Comparison of ENCODE assay signal across 8 mouse cellular contexts in the genomic region with DNA sequence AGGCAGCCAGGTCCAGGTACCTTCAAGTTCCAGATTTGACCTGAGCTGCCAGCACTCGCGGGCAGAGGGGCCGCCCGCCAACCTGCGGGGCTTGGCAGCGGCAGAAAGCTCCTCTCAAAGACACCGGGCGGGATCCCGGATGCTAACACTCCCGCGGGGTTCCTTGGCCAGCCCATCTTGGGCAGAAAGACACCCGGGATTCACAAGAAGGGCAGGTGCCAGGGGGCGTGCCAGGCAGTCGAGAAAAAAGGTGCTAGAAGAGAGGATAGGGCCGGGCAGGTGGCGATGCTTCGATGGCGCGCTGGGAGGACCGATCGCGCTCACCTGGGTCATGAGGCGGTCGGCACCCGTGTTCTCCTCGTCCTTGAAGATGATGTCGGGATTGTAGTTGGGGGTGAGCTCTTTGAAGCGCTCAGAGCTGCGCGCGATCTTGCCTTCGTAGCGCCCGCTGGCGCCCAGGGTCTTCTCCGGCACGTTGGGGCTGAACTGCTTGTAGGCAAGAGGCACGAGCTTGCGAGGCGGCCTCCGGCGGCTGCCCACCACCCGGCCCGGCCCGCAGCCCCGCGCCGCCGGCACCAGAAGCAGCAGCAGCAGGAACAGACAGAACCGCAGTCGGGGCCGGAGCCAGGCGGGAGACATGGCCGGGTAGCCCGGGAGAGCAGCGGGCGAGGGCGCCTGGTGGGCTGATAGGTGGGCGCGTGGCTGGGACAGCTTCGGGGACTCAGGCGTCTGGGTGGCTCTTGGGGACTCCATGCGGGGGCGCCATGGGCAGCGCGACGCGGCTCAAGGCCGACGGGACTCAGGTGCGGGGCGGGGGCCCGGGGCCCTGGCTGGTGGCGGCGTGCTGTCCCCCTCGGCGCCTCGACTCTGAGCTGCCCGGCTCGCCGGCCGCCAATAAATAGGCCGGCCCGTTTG. TPM values are rescaled to one million over a fixed set of nuclear protein-coding genes. Genes with fewer than 3 reads are reported as not detected.
DNase-seq lines count a peak whose midpoint lies in the region; ATAC-seq and TF ChIP-seq lines count a peak whose summit lies in the region.

No protein-coding gene starts in this region.

- ATAC-seq in intestine, embryonic 15.5 days: peak; percentile 32
- peak; percentile 35 for ATAC-seq in liver, embryonic 16.5 days (ENCODE audit: low read depth)

- peak overlapping the region; percentile 83 for H3K27ac ChIP-seq in intestine, embryonic 15.5 days
- H3K27ac ChIP-seq in liver, embryonic 16.5 days (ENCODE audit: low read length): peak overlapping the region; percentile 34

- no peak for TF ChIP-seq POLR2A in brain, embryonic 14.5 days (IDR thresholded peaks at IDR 0.05; ENCODE audit: borderline replicate concordance, extremely low read depth, insufficient read depth, insufficient read length, poor library complexity, severe bottlenecking)

- H3K4me1 ChIP-seq in intestine, embryonic 15.5 days (replicated peaks): peaks cover 24% of the 10 kb centered on the region
- H3K4me1 ChIP-seq in liver, embryonic 16.5 days (ENCODE audit: control insufficient read depth, low read depth, low read length): no peaks in the 10 kb centered on the region

- H3K9ac ChIP-seq in intestine, embryonic 15.5 days: peak overlapping the region; percentile 66
- H3K9ac ChIP-seq in liver, embryonic 16.5 days (ENCODE audit: low read depth, low read length): peak overlapping the region; percentile 53

- H3K9me3 ChIP-seq in intestine, embryonic 15.5 days: no peaks in the 10 kb centered on the region
- H3K9me3 ChIP-seq in liver, embryonic 16.5 days (replicated peaks; ENCODE audit: control insufficient read depth, low read length): no peaks in the 10 kb centered on the region

- peak overlapping the region; percentile 54 for H3K4me3 ChIP-seq in intestine, embryonic 15.5 days (replicated peaks)
- peak overlapping the region; percentile 56 for H3K4me3 ChIP-seq in liver, embryonic 16.5 days (ENCODE audit: low read depth, low read length)

- 0 out of 2 replicates have a peak, but pooled peaks cover under 1% of the 10 kb centered on the region for H3K36me3 ChIP-seq in intestine, embryonic 15.5 days
- no peaks in the 10 kb centered on the region for H3K36me3 ChIP-seq in liver, embryonic 16.5 days (ENCODE audit: control insufficient read depth, insufficient read depth)

- no peak for TF ChIP-seq CTCF in brain, embryonic 14.5 days (IDR thresholded peaks at IDR 0.05; ENCODE audit: borderline replicate concordance, extremely low read depth, insufficient read depth, insufficient read length)

- peak overlapping the region; percentile 74 for H3K4me2 ChIP-seq in intestine, embryonic 15.5 days (replicated peaks)
- H3K4me2 ChIP-seq in liver, embryonic 16.5 days (ENCODE audit: low read depth, low read length): peak overlapping the region; percentile 45

- DNase-seq in embryo, embryonic 10.5 days (ENCODE audit: low spot score): peak; percentile 26
- DNase-seq in embryo, embryonic 10 days (ENCODE audit: low spot score): no peak
- peak; percentile 23 for DNase-seq in brain, embryonic 14.5 days (ENCODE audit: low read depth)
- DNase-seq in urinary bladder, postnatal 14 days (ENCODE audit: low spot score): no peak
- DNase-seq in urinary bladder, postnatal 4 days (ENCODE audit: low spot score in 2 of 2): no peak
- no peak for DNase-seq in adrenal gland, adult 18-20 months (ENCODE audit: low spot score in 2 of 2)

- H3K27me3 ChIP-seq in intestine, embryonic 15.5 days (replicated peaks): peaks cover 71% of the 10 kb centered on the region
- peaks cover 67% of the 10 kb centered on the region for H3K27me3 ChIP-seq in liver, embryonic 16.5 days (ENCODE audit: control insufficient read depth, insufficient read depth, low read depth, low read length)

- 1% methylated on average over 84 of the region's 84 CpGs for WGBS in intestine, embryonic 15.5 days
- 2% methylated on average over 80 of the region's 84 CpGs for WGBS in liver, embryonic 16.5 days (ENCODE audit: insufficient replicate concordance)

RNA-seq across cellular contexts. Expression of a gene that starts 0.6 kb away (rescaled TPM):
- polyA plus RNA-seq in brain, embryonic 14.5 days (2012; rRNA removed): 0.47 and 0.57 TPM in 2 replicates
- polyA plus RNA-seq in intestine, embryonic 15.5 days (2015; fragmentation: Nextera tagmentation; extraction: Ambion mirVana): 29.1 and 30.9 TPM in 2 replicates
- 2.6 and 4.0 TPM in 2 replicates for polyA plus RNA-seq in liver, embryonic 16.5 days (2015; fragmentation: Nextera tagmentation; extraction: Ambion mirVana)
- under 1 TPM; 0.13 to 0.20 TPM for total RNA-seq in adrenal gland, adult 18-20 months (2021)

RNA-seq across cellular contexts. Expression of a gene that starts 15.4 kb away (rescaled TPM):
- 2.4 and 3.9 TPM in 2 replicates for polyA plus RNA-seq in brain, embryonic 14.5 days (2012; rRNA removed)
- 0.08 and 0.19 TPM in 2 replicates for polyA plus RNA-seq in intestine, embryonic 15.5 days (2015; fragmentation: Nextera tagmentation; extraction: Ambion mirVana)
- polyA plus RNA-seq in liver, embryonic 16.5 days (2015; fragmentation: Nextera tagmentation; extraction: Ambion mirVana): not detected in 2 replicates
- total RNA-seq in adrenal gland, adult 18-20 months (2021): not detected

RNA-seq across cellular contexts. Expression of a gene that starts 57.9 kb away (rescaled TPM):
- polyA plus RNA-seq in brain, embryonic 14.5 days (2012; rRNA removed): 0.44 and 1.1 TPM in 2 replicates
- 1.7 and 3.0 TPM in 2 replicates for polyA plus RNA-seq in intestine, embryonic 15.5 days (2015; fragmentation: Nextera tagmentation; extraction: Ambion mirVana)
- not detected in 2 replicates for polyA plus RNA-seq in liver, embryonic 16.5 days (2015; fragmentation: Nextera tagmentation; extraction: Ambion mirVana)
- total RNA-seq in adrenal gland, adult 18-20 months (2021): under 1 TPM; 0.58 to 0.76 TPM

Comparison
In these comparisons a context has a peak if more than half of its experiments do, and no peak if none do; other contexts are left out.
1. DNase-seq: peak in embryo, embryonic 10.5 days (single experiment) and brain, embryonic 14.5 days (single experiment); none in embryo, embryonic 10 days (single experiment), urinary bladder, postnatal 14 days (single experiment), urinary bladder, postnatal 4 days (0 of 2) and adrenal gland, adult 18-20 months (0 of 2).